14 mouse cellular contexts compared by ENCODE assay signal in genomic region chr1:168374953-168375600, GRCm38 (mm10). TPM values are rescaled to one million over a fixed set of nuclear protein-coding genes. Genes with fewer than 3 reads are reported as not detected.
DNase-seq lines count a peak whose midpoint lies in the region; ATAC-seq and TF ChIP-seq lines count a peak whose summit lies in the region.
"Had no signal": no experiment of that assay in that cellular context is flagged by ENCODE, and none has a peak within 500 bp of the region (broad histone marks: within the 10 kb centered on the region; RNA-seq: fewer than 3 reads in every experiment).

No protein-coding gene starts in this region.

- no peak overlapping the region for H3K27ac ChIP-seq in limb, embryonic 14.5 days (replicated peaks; ENCODE audit: low read depth, low read length)
- H3K27ac ChIP-seq in limb, embryonic 10.5 days, result no peak overlapping the region
- peak overlapping the region; percentile 77 for H3K27ac ChIP-seq in heart, embryonic 16.5 days (ENCODE audit: low read length)
- H3K27ac ChIP-seq: embryonic facial prominence, embryonic 12.5 days; liver, embryonic 12.5 days had no signal

- peak; percentile 37; the same call in 1 of the 2 replicates for ATAC-seq in limb, embryonic 14.5 days (ENCODE audit: low FRiP score, low read depth)
- ATAC-seq in heart, embryonic 16.5 days (replicated peaks; ENCODE audit: extremely low read depth, insufficient read depth, low FRiP score), result peak; percentile 70
- ATAC-seq: liver, embryonic 12.5 days had no signal

- H3K36me3 ChIP-seq in limb, embryonic 14.5 days (ENCODE audit: control insufficient read depth, insufficient read depth, low read length), result 0 out of 2 replicates have a peak, but pooled peaks cover 7% of the 10 kb centered on the region
- H3K36me3 ChIP-seq in limb, embryonic 10.5 days, result peaks cover 58% of the 10 kb centered on the region
- H3K36me3 ChIP-seq in heart, embryonic 16.5 days (ENCODE audit: control insufficient read depth, insufficient read depth), result peaks cover 3% of the 10 kb centered on the region; the same call in 1 of the 2 replicates
- H3K36me3 ChIP-seq: liver, embryonic 12.5 days had no signal

- TF ChIP-seq CTCF in brain, embryonic 14.5 days (IDR thresholded peaks at IDR 0.05; ENCODE audit: borderline replicate concordance, extremely low read depth, insufficient read depth, insufficient read length), result no peak

- WGBS in limb, embryonic 14.5 days, result 61% methylated on average over 12 of the region's 12 CpGs
- WGBS in limb, embryonic 10.5 days, result 87% methylated on average over 12 of the region's 12 CpGs
- 51% methylated on average over 12 of the region's 12 CpGs for WGBS in heart, embryonic 16.5 days

- no peak overlapping the region for H3K9ac ChIP-seq in limb, embryonic 14.5 days (ENCODE audit: low read depth, low read length, severe bottlenecking)
- H3K9ac ChIP-seq in heart, embryonic 16.5 days (ENCODE audit: low read length), result peak overlapping the region; percentile 21; the same call in 1 of the 2 replicates
- H3K9ac ChIP-seq: embryonic facial prominence, embryonic 12.5 days; liver, embryonic 12.5 days had no signal

- no peaks in the 10 kb centered on the region for H3K27me3 ChIP-seq in limb, embryonic 14.5 days (ENCODE audit: control insufficient read depth, insufficient read depth, low read length)
- H3K27me3 ChIP-seq in limb, embryonic 10.5 days (ENCODE audit: low read depth, poor library complexity, severe bottlenecking), result no peaks in the 10 kb centered on the region
- H3K27me3 ChIP-seq in heart, embryonic 16.5 days (ENCODE audit: control insufficient read depth, insufficient read depth, low read length), result no peaks in the 10 kb centered on the region
- H3K27me3 ChIP-seq: embryonic facial prominence, embryonic 12.5 days; liver, embryonic 12.5 days had no signal

- TF ChIP-seq POLR2A in limb, embryonic 14.5 days (IDR thresholded peaks at IDR 0.05; ENCODE audit: borderline replicate concordance, extremely low read depth, insufficient read depth, insufficient read length), result no peak
- no peak for TF ChIP-seq POLR2A in brain, embryonic 14.5 days (IDR thresholded peaks at IDR 0.05; ENCODE audit: borderline replicate concordance, extremely low read depth, insufficient read depth, insufficient read length, poor library complexity, severe bottlenecking)

- H3K4me1 ChIP-seq in limb, embryonic 14.5 days (ENCODE audit: control insufficient read depth, insufficient read depth, low read length), result peaks cover 12% of the 10 kb centered on the region
- H3K4me1 ChIP-seq in limb, embryonic 10.5 days, result peaks cover 50% of the 10 kb centered on the region
- peaks cover 28% of the 10 kb centered on the region for H3K4me1 ChIP-seq in heart, embryonic 16.5 days (ENCODE audit: control insufficient read depth, insufficient read depth, low read length)
- H3K4me1 ChIP-seq: liver, embryonic 12.5 days had no signal

- H3K4me2 ChIP-seq in limb, embryonic 14.5 days (replicated peaks; ENCODE audit: low read depth, low read length, severe bottlenecking), result no peak overlapping the region
- H3K4me2 ChIP-seq in heart, embryonic 16.5 days (ENCODE audit: low read depth, low read length), result peak overlapping the region; percentile 13; the same call in 1 of the 2 replicates
- H3K4me2 ChIP-seq: embryonic facial prominence, embryonic 12.5 days; liver, embryonic 12.5 days had no signal

- peak; percentile 30 for DNase-seq in gastrocnemius, adult 18-20 months (ENCODE audit: low spot score)
- no peak for DNase-seq in gastrocnemius, postnatal 10 days
- DNase-seq in limb, embryonic 14.5 days (ENCODE audit: low spot score), result no peak
- no peak for DNase-seq in limb, embryonic 10.5 days (ENCODE audit: low spot score)
- DNase-seq in brain, embryonic 14.5 days (ENCODE audit: low read depth), result peak; percentile 91
- no peak for DNase-seq in urinary bladder, postnatal 14 days (ENCODE audit: low spot score)
- no peak for DNase-seq in cerebellum, postnatal 25 days
- DNase-seq: adrenal gland, postnatal 14 days; cerebellum, adult 11-12 months; kidney, adult 2 months; thymus, postnatal 25 days had no signal

- no peaks in the 10 kb centered on the region for H3K9me3 ChIP-seq in limb, embryonic 14.5 days (ENCODE audit: control insufficient read depth, low read length)
- no peaks in the 10 kb centered on the region for H3K9me3 ChIP-seq in limb, embryonic 10.5 days (replicated peaks)
- H3K9me3 ChIP-seq in heart, embryonic 16.5 days (replicated peaks; ENCODE audit: control insufficient read depth, low read length), result no peaks in the 10 kb centered on the region
- H3K9me3 ChIP-seq: embryonic facial prominence, embryonic 12.5 days; liver, embryonic 12.5 days had no signal

- H3K4me3 ChIP-seq in limb, embryonic 14.5 days (replicated peaks; ENCODE audit: low read length), result no peak overlapping the region
- no peak overlapping the region for H3K4me3 ChIP-seq in limb, embryonic 10.5 days
- H3K4me3 ChIP-seq in heart, embryonic 16.5 days (ENCODE audit: low read length), result no peak overlapping the region
- H3K4me3 ChIP-seq: embryonic facial prominence, embryonic 12.5 days; liver, embryonic 12.5 days had no signal

RNA-seq across cellular contexts. Expression of gene Pbx1, which starts 57.0 kb away (rescaled TPM):
- 10 to 100 TPM; 25.2 to 28.0 TPM for total RNA-seq in gastrocnemius, adult 18-20 months (2021)
- total RNA-seq in gastrocnemius, postnatal 10 days (2021), result 10 to 100 TPM; 27.0 to 32.2 TPM
- 48.2 and 59.9 TPM in 2 replicates for polyA plus RNA-seq in limb, embryonic 14.5 days (2012; rRNA removed)
- polyA plus RNA-seq in limb, embryonic 14.5 days (2014; fragmentation: Nextera tagmentation; extraction: Ambion mirVana), result 26.5 and 32.1 TPM in 2 replicates
- 44.7 and 55.9 TPM in 2 replicates for polyA plus RNA-seq in limb, embryonic 10.5 days (2016; fragmentation: Nextera tagmentation; extraction: Ambion mirVana)
- polyA plus RNA-seq in brain, embryonic 14.5 days (2012; rRNA removed), result 137 and 141 TPM in 2 replicates
- polyA plus RNA-seq in heart, embryonic 16.5 days (2015; fragmentation: Nextera tagmentation; extraction: Ambion mirVana), result 18.0 and 20.7 TPM in 2 replicates

Comparison
In these comparisons a context has a peak if more than half of its experiments do, and no peak if none do; other contexts are left out.
1. DNase-seq: peak in gastrocnemius, adult 18-20 months (single experiment) and brain, embryonic 14.5 days (single experiment); none in gastrocnemius, postnatal 10 days (single experiment), limb, embryonic 14.5 days (single experiment), limb, embryonic 10.5 days (single experiment), urinary bladder, postnatal 14 days (single experiment) and cerebellum, postnatal 25 days (0 of 2).